Mouse (Mus musculus) kidney, adult 9 months (tissue): ENCODE measurements at regions not wholly inside any gene's neighbourhood (a gene's known extent, or its start where the extent isn't known, plus 50 kb on each side); places are given as distances from the start of the nearest gene placed in this dataset.

ENCODE experiments used
- DNase-seq: peaks from one replicate; pipeline ENCODE4 v3.0.0; 2022

DNA sequence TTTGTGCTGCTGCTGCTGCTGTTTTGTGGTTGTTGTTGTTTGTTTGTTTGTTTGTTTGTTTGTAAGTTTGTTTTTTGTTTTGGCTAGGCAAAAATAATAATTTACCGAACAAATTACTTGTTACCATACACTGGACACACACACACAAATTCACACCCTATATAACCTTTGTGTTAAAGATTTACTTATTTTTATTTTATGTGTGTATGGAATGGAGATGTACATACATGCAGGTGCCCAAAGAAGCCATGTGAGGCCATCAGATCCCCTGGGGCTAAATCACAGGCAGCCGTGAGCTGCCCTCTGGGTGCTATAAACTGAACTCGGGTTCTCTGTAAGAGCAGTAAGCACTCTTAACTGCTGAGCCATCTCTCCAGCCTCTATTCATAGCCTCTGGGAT is 56.0 kb downstream of the Pttg1 start:
- DNase-seq = no peak

DNA sequence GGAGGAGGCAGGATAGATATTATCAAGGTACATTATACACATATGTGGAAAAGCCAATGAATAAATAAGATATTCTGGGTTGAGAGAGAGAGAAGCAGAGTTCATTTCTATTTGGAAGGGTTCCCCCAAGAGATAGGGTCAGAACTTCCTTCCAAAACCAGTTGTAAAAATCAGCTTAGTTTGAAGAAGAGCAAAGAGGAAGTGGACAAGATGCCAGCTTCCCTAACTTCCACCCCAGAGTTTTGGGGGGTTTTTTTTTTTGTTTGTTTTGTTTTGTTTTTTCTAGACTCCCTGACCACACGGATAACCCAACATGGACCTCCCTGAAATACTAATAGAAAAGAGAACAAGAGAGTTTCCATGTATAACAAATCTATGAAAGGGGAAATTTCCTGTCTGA is 57.7 kb downstream of the Pttg1 start:
- DNase-seq = no peak

DNA sequence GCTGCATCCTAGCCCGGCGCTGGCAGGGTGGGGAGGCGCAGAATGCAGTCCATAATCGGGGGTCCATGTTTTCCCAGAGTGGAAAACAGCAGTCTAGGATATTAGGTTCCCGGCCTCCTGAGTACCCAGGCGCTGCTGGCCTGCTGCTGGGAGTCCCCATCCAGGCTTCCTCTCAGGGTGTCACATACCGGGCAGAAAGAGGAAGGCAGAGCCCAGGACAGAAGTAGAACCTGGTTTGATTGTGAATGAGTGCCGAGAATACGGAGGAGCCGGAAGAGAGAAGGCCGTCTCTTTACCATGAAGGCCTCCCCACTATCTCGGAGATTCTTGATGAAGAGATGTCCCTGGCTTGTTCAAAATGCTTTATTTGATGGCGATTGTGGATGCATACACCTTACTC is 64.2 kb downstream of the Pttg1 start:
- DNase-seq = no peak

DNA sequence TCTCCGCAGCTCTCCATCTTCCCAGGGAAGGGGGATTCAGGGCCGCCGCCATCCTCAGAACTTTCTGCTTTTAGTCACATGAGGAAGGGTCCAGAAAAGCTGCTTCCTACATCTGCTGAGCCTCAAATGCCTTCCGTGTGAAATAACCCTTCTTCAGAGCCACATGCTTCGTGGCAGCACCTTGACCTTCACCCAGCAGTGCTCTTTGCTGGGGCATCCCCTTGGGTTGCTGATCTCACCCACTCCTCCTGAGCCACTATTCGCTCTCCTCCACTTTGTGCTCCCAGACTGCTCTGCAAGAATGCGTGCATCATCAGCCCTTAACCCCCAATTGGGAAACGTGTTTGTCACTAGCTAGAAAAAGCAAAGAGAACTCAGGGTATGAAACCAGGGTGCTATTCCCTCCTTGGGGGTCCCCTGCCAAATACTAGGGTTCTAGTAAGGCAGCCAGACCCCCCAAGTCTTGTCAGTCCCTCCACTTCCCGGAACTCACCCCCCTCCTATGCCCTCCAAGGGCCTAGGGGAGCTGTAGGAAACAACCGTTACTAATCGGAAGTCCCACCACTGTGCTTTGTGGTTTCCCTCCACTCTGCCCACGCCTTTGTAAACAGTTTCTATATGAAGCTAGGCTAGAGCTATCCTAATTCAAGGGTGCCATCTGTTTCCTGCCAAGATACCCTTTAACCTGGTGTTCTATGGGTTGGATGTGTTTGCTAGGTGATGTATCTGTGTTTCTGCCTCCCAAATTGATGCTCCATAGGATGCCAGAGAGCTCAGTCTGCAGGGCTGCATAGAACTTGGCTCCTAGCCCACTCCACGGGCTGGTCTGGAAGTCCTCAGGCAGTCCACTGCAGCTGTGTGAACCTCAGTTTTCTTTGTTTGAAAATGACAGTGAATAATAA is 67.4 kb downstream of the Pttg1 start:
- DNase-seq = no peak

DNA sequence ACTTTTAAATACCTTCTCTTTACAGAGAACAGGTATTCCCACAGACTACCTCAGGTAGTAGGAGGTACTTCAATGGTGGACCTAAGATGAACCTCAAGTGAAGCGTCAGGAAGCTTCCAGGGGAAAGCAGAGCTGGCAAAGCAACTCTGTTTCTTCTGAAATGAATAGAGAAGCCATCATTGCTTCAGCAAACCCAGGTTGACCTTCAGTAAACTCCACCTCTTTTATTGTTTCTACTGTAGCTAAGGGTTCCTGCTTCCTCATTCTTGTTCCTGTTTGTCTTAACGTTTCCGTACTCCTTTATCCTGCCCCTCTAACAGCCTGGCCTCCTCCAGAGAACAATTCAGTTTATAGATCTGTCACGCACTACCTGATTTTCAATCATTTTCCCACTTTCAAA is 72.4 kb downstream of the Pttg1 start:
- no peak for DNase-seq

DNA sequence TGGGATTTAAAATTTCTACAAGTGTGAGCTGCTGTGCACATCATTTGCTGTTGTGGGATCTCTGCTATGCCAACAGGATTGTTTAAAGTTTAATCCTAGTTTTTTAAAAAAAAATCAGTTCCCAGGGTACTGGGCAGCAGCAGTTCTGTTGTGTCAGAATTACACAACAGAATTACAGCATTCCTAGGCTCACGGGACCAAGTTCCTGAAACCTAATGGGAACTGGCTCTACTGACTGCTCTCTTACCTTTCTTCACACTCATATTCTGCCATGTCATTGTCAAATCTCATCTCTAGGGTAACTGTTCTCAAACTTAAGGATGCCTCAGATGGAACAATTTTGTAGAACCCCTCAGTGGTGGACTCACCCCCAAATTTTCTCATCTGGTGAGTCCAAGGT is 73.0 kb downstream of the Pttg1 start:
- DNase-seq = no peak

DNA sequence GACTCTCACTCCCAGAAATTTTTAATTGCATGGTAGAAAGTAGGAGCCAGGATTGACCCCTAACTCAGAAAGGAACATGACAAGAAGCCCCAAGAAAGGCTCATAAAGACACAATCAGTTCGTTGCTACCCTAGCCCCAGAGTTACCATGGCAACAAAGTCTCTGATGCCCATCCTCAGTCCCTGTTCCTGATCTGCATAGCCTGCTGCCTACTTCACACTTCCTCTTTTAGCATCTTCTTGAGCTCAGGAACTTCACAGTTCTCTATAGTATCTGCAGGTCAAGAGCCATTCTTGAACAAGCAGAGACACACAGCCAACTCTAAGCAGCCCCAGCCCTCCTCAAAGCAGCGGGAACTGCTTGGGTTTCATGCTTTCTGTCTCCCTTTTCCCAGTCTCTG is 74.2 kb downstream of the Pttg1 start:
- no peak for DNase-seq

DNA sequence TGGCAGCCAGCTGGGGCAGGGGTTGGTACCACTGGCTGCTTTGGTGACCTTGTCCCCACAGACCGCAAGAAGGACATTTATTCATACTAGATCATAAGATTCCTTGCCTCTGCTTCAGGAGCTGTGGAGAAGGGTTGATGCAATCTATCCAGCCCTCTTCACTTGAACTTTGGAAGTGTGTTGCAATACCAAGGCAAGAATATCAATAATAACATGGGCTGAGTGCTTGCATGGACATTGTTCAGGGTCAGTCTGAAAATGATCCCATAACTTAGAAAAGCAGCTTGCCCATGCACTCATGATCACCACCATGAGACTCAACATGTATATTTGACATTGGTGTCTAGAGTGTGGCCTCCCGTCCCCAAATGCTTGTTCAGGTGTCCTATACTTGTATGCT is 74.7 kb downstream of the Pttg1 start:
- DNase-seq = no peak

DNA sequence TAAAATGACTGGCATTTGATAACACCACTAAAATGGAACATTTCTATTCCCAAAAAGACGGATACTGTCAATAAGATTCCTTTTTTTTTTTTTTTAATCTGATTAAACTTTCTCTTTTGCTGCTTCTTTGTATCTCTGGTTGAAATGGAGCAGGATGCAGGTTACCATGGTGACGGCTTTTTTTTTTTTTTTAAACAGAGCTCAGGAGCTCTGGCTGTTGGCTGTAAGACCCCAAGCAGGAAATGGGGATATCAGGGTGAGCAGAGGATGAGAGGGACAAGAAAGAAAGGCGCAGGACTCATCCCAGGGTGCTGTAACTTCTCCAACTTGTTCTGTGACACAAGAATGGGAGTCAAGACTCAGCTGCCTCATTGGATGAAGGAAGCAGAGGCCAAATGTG is 75.8 kb downstream of the Pttg1 start:
- no peak for DNase-seq

DNA sequence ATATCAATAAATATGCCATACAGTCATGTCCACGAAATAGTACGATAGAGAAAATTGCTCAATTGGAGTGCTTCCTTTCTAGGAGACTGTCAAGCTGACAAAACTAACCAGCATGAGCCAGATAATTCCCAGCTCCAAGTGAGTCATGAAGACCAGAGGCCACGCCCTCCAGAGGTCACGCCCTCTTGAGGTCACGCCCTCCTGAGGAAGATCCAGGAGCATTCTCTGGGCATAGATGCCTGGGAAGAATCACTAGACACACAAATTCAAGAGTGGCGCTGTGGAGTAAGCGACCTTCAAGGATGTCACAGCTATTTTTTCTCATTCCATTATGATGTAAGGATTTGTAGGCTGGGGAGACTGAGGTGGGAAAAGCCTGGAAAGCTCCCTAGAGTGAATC is 76.5 kb downstream of the Pttg1 start:
- DNase-seq = no peak

DNA sequence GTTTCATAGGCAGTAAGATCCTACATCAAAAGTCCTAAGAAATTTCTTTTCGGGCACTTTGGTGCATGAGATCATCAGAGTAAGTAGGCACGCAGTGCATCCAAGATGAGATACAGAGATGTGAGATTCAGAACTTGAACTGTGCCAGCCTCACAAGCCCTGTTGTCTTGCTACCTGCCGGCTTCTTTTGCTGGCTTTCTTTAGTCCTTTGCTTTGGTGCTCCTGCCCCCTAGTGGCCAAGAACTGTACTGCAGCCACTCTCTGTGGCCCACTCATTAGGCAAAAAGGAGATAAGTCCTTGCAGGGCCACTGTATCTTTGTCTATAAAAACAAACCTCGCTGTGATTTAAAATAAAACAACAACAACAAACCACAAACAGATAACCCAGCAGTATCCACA is 77.5 kb downstream of the Pttg1 start:
- DNase-seq = peak; percentile 84

DNA sequence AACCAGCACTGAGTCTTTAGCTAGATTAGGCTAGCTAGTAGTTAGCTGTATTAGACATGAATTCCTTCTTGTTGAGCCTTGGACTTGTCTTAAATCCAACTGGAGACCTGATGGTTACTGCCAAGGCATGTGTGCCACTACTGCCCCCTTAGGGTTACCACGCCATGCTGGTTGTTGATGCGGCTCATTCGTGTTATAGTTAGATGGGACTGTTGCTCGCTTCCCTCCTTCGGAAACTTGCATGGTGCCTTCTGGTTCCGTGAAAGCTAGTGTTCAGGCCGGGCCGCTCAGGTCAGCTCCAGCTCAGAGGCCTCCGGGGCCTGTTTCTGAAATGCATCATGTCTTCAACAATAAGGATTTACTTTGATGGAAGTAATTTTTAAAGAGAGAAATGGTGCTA is 79.6 kb downstream of the Pttg1 start:
- DNase-seq = no peak

DNA sequence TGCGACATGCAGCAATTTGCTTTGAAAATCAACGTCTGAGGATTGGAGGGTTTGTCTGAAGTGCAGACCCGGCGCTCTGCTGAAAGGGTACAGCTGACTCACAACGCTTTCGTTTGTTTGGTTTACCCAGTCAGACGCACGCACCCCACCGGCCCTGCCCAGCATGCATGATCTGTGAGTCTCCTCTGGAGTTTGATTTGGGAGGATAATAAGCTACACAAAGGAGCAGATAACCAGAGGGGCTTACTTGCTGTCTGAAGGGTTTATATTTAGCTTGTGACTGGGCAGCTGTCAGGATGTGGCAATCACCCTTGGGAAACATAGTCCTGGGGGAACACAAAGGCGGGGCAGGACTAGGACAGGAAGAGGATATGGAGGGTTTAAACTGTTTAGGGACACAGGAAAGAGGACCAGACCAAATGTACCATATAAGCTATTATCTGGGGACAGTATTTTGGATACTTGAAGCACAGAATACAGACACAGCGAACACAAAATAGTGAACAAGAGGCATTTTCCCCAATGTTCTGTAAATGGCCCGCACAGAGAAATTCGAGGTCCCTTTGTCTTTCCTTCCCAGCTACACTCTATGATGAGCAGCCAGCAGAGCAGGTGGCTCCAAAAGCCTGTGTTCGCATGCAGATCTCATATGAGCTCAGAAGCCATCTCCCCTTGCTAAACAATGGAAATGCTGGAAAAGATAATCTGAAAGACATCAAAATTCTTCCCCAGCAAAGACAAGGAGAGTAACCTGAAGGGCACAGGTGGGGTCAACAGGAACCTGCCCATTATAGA is 81.1 kb downstream of the Pttg1 start:
- DNase-seq = no peak

DNA sequence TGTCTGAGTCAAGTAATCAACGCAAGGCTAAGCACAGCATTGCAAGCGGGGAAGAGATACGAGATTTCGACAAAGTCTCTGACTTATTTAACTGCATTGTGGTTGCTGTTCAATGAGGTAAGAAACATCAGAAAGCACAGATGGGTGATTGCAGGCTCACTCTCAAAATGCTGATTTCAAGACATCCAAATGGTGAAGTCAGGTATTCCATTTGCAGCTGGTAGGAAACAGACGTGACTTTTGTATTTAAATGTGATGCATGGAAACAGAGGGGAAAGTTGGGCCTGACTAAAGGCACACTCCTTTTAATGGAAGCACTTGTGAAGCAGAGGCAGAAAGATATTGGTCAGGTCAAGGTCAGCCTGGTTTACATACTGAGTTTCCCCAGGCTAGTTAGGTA is 82.5 kb downstream of the Pttg1 start:
- no peak for DNase-seq

DNA sequence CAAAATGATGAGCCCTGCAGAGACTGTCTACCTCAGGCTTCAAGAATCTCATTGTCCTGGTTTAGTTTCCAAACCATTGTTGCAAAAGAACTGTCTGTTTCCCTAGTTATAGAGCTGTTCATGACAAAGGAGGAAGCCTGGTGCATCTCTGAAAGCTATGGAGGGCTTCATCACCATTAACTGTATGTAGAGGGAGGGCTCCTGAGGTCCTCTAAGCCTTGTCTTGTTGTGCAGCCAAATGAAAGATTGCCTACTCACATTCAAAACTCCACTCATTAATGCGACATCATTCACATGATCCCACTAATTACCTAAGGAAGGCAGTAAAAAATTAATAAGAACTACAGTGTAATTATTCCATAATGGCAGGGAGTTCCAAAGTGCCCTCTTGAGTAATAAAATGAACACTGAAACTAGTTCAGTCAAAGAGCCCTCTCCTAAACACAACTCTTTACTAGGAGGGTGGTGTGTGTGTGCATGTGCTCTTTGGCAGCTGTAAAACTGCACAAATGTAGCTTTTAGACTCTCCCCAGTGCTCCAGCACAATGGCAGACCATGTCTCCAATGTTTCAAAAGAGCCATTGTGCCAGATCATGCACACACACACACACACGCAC is 87.6 kb downstream of the Pttg1 start:
- no peak for DNase-seq

DNA sequence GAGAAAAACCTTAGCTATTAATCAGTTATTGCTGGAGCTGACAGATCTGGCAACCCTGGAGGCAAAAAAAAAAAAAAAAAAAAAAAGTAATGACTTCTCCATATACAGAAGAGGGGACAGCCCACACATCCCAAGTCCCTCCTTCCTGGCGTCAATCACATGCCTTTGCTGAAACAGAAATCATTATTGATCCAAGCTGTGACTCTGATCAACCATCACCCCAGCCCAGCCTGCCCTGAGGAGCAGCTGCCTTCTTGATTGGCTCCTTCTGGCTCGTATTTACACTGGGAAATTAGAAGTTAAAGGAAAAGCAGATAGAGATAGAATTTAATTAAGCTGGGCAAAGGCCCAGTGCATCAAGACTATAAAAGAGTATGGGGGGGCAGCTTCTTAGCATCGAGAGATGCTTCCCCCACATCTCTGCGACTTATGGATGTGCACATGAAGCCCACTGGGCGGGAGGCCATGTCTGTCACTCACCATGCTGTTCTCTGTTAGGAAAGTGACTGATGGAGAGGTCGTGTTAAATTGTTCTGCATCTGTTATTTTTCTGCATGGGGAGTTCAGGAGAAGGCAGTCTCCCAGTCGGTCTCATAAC is 90.3 kb downstream of the Pttg1 start:
- DNase-seq = no peak

DNA sequence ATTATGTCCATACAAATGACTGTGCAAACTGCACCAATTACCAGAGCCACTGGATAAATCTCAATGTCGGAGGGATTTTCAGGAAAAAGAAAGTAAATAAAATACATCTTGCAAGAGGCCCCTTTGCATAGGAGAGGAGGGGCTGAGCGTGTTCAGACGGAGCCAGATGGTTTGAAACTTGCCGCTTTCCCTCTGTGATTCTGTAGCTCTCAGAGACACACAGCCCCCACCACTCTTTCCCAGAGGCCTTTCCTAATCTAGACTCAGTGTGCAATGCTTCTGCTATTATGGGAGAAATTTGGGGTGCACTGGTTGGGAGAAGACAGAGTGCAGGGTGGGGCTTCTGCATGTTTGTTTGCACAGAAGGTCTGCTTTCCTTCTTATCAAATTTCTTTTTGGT is 92.5 kb downstream of the Pttg1 start:
- DNase-seq = no peak

DNA sequence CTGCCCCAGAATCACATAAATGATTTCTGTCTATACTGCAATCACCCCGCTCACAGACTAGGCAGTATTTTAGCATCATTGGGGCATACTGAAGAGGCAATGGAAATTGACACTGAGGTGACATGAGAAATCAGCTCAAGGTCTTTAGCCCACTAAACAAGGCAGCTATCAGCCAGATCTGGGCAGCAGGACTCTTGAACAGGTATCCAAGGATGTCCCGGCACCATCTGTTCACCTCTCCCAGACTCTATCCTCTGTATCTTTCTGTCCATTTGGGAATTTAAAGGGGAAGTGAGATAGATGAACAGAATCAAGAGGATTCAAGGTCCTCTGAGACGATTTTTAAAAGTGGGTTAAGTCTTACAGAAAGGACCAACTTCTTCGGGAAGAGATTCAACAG is 112.1 kb downstream of the Pttg1 start:
- DNase-seq = no peak
